Mouse (Mus musculus) MEL (cell line): ENCODE data around the gene Gmip. TPM values are rescaled to one million over a fixed set of nuclear protein-coding genes. Genes with fewer than 3 reads are reported as not detected.

Experiments used
- DNase-seq: peaks from one replicate; pipeline ENCODE4 v3.0.0; 2011; ENCODE audit warnings: low read depth, low spot score
- H3K27ac ChIP-seq: 2 replicates; pipeline ENCODE4 v1.5.1; 2012; ENCODE audit warnings: low read depth, mild to moderate bottlenecking, control low read depth, low read length, moderate library complexity; ENCODE audit not compliant: control insufficient read depth
- H3K27me3 ChIP-seq, 2 experiments: fragments of 150-350 bp in 1 of 2; sonication (generic) in 1 of 2; 2 replicates each; pipeline ENCODE4 v1.6.1; 2012; ENCODE audit warnings: low read length in 2 of 2, mild to moderate bottlenecking in 2 of 2, improper control_type of control experiment in 1 of 2, moderate library complexity in 1 of 2; ENCODE audit not compliant: insufficient read depth in 2 of 2, control insufficient read depth in 1 of 2
- H3K36me3 ChIP-seq, 2 experiments: 2 replicates each; pipeline ENCODE4 v1.6.1; 2012 to 2014; ENCODE audit warnings: low read length in 2 of 2, improper control_type of control experiment in 1 of 2, inconsistent platforms in 1 of 2, mild to moderate bottlenecking in 1 of 2; ENCODE audit not compliant: insufficient read depth in 2 of 2, control insufficient read depth in 1 of 2
- H3K4me1 ChIP-seq, 2 experiments: fragments of 150-350 bp in 1 of 2; sonication (generic) in 1 of 2; 2 replicates each; pipeline ENCODE4 v1.6.1; 2012; ENCODE audit warnings: low read length in 2 of 2, improper control_type of control experiment in 1 of 2, mild to moderate bottlenecking in 1 of 2; ENCODE audit not compliant: insufficient read depth in 2 of 2, control insufficient read depth in 1 of 2
- H3K4me3 ChIP-seq, 2 experiments: fragments of 150-350 bp in 1 of 2; sonication (generic) in 1 of 2; 2 replicates each; pipeline ENCODE4 v1.5.1; 2012; ENCODE audit warnings: low read depth in 2 of 2, low read length in 2 of 2, mild to moderate bottlenecking in 2 of 2, moderate library complexity in 2 of 2, control low read depth in 1 of 2, improper control_type of control experiment in 1 of 2; ENCODE audit not compliant: control insufficient read depth in 1 of 2, insufficient read depth in 1 of 2
- H3K79me2 ChIP-seq: 2 replicates; pipeline ENCODE4 v1.6.1; 2012; ENCODE audit warnings: mild to moderate bottlenecking, low read length, moderate library complexity; ENCODE audit not compliant: control insufficient read depth, poor library complexity, insufficient read depth
- H3K9ac ChIP-seq: 2 replicates; pipeline ENCODE4 v1.6.1; 2012; ENCODE audit warnings: low read depth, mild to moderate bottlenecking, control low read depth, low read length, moderate library complexity; ENCODE audit not compliant: control insufficient read depth, poor library complexity, severe bottlenecking
- H3K9me3 ChIP-seq: fragments of 150-350 bp; sonication (generic); replicated peaks from 2 replicates; pipeline ENCODE4 v1.6.1; 2012; ENCODE audit warnings: mild to moderate bottlenecking, low read length, improper control_type of control experiment, moderate library complexity; ENCODE audit not compliant: insufficient read depth
- CHD1 ChIP-seq: IDR thresholded peaks from 2 replicates; pipeline ENCODE4 v1.6.1; 2012; ENCODE audit warnings: low read depth, mild to moderate bottlenecking, inconsistent platforms, low read length, improper control_type of control experiment
- CHD2 ChIP-seq: IDR thresholded peaks from 2 replicates; pipeline ENCODE4 v1.6.1; 2011; ENCODE audit warnings: low read length, improper control_type of control experiment
- E2F4 ChIP-seq: IDR thresholded peaks from 2 replicates; pipeline ENCODE4 v1.6.1; 2011; ENCODE audit warnings: low read depth, low read length, improper control_type of control experiment, borderline replicate concordance
- ELF1 ChIP-seq: IDR thresholded peaks from 2 replicates; pipeline ENCODE4 v1.6.1; 2014; ENCODE audit warnings: low read depth, mild to moderate bottlenecking, inconsistent platforms, low read length, improper control_type of control experiment, moderate library complexity
- EP300 ChIP-seq, 2 experiments: IDR thresholded peaks; 2 replicates each; pipeline ENCODE4 v1.6.1; 2011; ENCODE audit warnings: improper control_type of control experiment in 2 of 2, low read length in 2 of 2, low read depth in 1 of 2, mild to moderate bottlenecking in 1 of 2
- ETS1 ChIP-seq: IDR thresholded peaks from 2 replicates; pipeline ENCODE4 v1.6.1; 2012; ENCODE audit warnings: low read depth, mild to moderate bottlenecking, inconsistent platforms, low read length, improper control_type of control experiment, moderate library complexity
- GATA1 ChIP-seq: IDR thresholded peaks from 2 replicates; pipeline ENCODE4 v1.6.1; 2011; ENCODE audit warnings: low read depth, low read length, improper control_type of control experiment
- KAT2A ChIP-seq: conservative IDR thresholded peaks from 2 replicates; pipeline ENCODE4 v1.6.1; 2012; ENCODE audit warnings: low read depth, low read length, improper control_type of control experiment, inconsistent platforms
- MAFK ChIP-seq: IDR thresholded peaks from 2 replicates; pipeline ENCODE4 v1.6.1; 2011; ENCODE audit warnings: low read depth, mild to moderate bottlenecking, low read length, improper control_type of control experiment, borderline replicate concordance
- MAX ChIP-seq: IDR thresholded peaks from 2 replicates; pipeline ENCODE4 v1.6.1; 2011; ENCODE audit warnings: low read length, improper control_type of control experiment
- MYB ChIP-seq: IDR thresholded peaks from 2 replicates; pipeline ENCODE4 v1.6.1; 2011; ENCODE audit warnings: mild to moderate bottlenecking, low read depth, low read length, improper control_type of control experiment
- MYC ChIP-seq: IDR thresholded peaks from 2 replicates; pipeline ENCODE4 v1.6.1; 2011; ENCODE audit warnings: low read depth, mild to moderate bottlenecking, low read length, improper control_type of control experiment, moderate library complexity
- POLR2A ChIP-seq, 2 experiments: IDR thresholded peaks; 2 replicates each; pipeline ENCODE4 v1.6.1; 2011 to 2012; ENCODE audit warnings: low read length in 2 of 2, mild to moderate bottlenecking in 2 of 2, control low read depth in 1 of 2, improper control_type of control experiment in 1 of 2, low read depth in 1 of 2, moderate library complexity in 1 of 2; ENCODE audit not compliant: control insufficient read depth in 1 of 2, insufficient read depth in 1 of 2, poor library complexity in 1 of 2
- POLR2AphosphoS5 ChIP-seq: IDR thresholded peaks from 2 replicates; pipeline ENCODE4 v1.6.1; 2012; ENCODE audit warnings: low read depth, borderline replicate concordance, mild to moderate bottlenecking, inconsistent platforms, low read length, moderate library complexity, mixed read lengths
- TCF12 ChIP-seq: IDR thresholded peaks from 2 replicates; pipeline ENCODE4 v1.6.1; 2014; ENCODE audit warnings: low read depth, mild to moderate bottlenecking, inconsistent platforms, low read length, improper control_type of control experiment, moderate library complexity
- ZKSCAN1 ChIP-seq: IDR thresholded peaks from 2 replicates; pipeline ENCODE4 v1.6.1; 2012; ENCODE audit warnings: low read depth, mild to moderate bottlenecking, inconsistent platforms, low read length, improper control_type of control experiment, moderate library complexity
- ZNF384 ChIP-seq: IDR thresholded peaks from 2 replicates; pipeline ENCODE4 v1.6.1; 2012; ENCODE audit warnings: low read depth, mild to moderate bottlenecking, inconsistent platforms, low read length, improper control_type of control experiment
- polyA plus RNA-seq, 2 experiments: library from polyadenylated mRNA; stranded (reverse) in 1 of 2; unstranded in 1 of 2; fragments of >175 nt in 1 of 2; fragments of >200 nt in 1 of 2; gene quantifications; 2 replicates each; pipeline versions ENCODE4 v1.2.1 to v1.2.4; 2012; ENCODE audit warnings: low replicate concordance in 2 of 2, low read depth in 1 of 2; ENCODE audit not compliant: insufficient read length in 2 of 2, insufficient read depth in 1 of 2, missing spikeins in 1 of 2
- total RNA-seq: library from RNA; depleted of rRNA; stranded (reverse); fragments of 300-350 nt; gene quantifications from 2 replicates; pipeline ENCODE4 v1.2.3, GENCODE M21; 2012

The Gmip gene
- total and polyA plus RNA-seq, 3 experiments: 21.8 to 52.4 TPM; not detected in 1

DNA sequence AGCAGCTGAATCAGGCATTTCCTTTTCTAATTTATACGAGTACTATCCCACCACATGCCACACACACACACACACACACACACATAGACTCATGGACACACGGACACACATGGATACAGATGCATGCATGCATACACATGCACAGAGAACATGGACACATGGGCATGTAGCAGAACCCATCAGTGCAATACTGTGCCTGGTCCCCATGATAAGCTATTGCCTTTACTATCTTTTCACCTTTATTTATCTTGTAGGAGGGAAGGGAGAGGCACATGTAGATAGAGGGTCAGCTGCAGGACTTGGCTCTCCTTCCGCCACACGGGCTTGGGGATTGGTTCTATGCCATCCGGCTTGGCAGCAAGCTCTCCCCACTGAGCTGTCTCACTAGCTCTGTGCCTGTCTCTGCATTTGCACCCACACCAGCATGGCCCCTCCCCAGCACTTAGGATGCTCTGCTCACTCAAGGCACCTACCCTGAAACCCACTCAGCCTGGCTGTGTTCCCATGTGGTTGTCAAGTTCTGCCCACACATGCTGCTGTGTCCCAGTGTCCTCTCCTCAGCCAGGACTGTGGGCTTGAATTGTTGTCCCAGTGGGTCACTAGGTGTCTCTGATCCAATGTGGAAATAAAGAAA is 55.0 kb downstream of the Gmip start:
- H3K27ac ChIP-seq: no peak overlapping the region
- H3K9ac ChIP-seq: no peak overlapping the region
- no peak for TF ChIP-seq MYC
- no peak for TF ChIP-seq POLR2A (IDR thresholded peaks at IDR 0.05; ENCODE audit: control insufficient read depth in 1 of 2, insufficient read depth in 1 of 2, low read depth in 1 of 2, low read length in 2 of 2, poor library complexity in 1 of 2)
- TF ChIP-seq TCF12: peak; percentile 39; the same call in 1 of the 2 replicates
- no peak; a peak in 1 of 4 replicates for TF ChIP-seq EP300 (IDR thresholded peaks at IDR 0.05; ENCODE audit: low read depth in 1 of 2, low read length in 2 of 2)
- H3K27me3 ChIP-seq: no peaks in the 10 kb centered on the region
- H3K36me3 ChIP-seq: no peaks in the 10 kb centered on the region
- peaks cover 0 to 10% of the 10 kb centered on the region in 2 experiments; a peak in 2 of 4 replicates for H3K4me1 ChIP-seq
- no peaks in the 10 kb centered on the region for H3K9me3 ChIP-seq
- no peaks in the 10 kb centered on the region for H3K79me2 ChIP-seq
- no peak overlapping the region for H3K4me3 ChIP-seq
- DNase-seq: no peak

DNA sequence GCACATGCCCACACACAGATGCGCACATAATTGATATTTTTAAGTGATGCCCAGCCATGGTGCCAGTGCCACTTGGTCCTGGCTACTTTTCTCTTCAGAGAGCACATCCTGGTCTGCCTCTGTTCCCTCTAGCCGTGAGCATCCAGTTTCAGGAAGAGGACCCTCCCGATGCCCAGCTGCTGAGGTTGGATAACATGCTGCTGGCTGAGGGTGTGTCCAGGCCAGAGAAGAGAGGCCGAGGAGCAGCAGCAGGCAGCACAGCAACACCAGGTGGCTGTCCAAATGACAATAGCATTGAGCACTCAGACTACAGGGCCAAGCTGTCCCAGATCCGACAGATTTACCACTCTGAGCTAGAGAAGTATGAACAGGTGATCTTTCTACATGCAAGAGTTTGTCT is 55.7 kb downstream of the Gmip start:
- Histone ChIP-seq H3K9me3 (no peaks in the 10 kb centered on the region), H3K36me3 (no peaks in the 10 kb centered on the region)
- TF ChIP-seq MYC (no peak), ETS1 (no peak), MAX (no peak), ZKSCAN1 (no peak), E2F4 (no peak), MAFK (no peak), KAT2A (no peak), CHD1 (no peak), ELF1 (no peak), EP300 (IDR thresholded peaks at IDR 0.05; ENCODE audit: low read depth in 1 of 2, low read length in 2 of 2) (no peak), GATA1 (no peak), POLR2AphosphoS5 (no peak), CHD2 (no peak), MYB (no peak), ZNF384 (no peak)
- TF ChIP-seq, all 39 proteins: peak for 0
- Histone ChIP-seq H3K9ac (no peak overlapping the region), H3K4me3 (no peak overlapping the region), H3K27me3 (no peaks in the 10 kb centered on the region), H3K79me2 (no peaks in the 10 kb centered on the region), H3K27ac (no peak overlapping the region), H3K4me1 (peaks cover 0 to 10% of the 10 kb centered on the region in 2 experiments; a peak in 2 of 4 replicates)
- DNase-seq: no peak
